Mouse (Mus musculus): ENCODE measurements around the gene Zbtb20.

The Zbtb20 gene

DNA sequence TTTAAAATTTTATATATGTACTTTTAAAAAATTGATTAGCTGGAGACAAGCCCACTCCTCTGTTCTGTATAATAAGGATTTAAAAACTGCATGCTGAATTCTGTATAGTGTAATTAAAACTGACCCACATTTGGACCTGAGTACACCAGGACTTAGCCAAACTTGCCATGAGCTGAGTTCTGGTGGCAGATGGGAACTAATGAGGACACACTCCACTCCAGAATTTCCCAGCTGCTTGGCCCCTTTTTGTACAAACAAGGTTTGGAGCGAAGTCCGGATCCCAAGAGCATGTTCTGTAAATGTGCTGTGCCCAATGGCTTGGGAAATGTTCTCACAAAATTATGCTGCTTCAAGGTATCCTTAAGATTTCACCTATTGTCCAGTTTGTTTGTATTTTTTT lies 204.7 kb downstream of the Zbtb20 start:
- DNase-seq (ENCODE audit: low read depth, low spot score), result no peak

DNA sequence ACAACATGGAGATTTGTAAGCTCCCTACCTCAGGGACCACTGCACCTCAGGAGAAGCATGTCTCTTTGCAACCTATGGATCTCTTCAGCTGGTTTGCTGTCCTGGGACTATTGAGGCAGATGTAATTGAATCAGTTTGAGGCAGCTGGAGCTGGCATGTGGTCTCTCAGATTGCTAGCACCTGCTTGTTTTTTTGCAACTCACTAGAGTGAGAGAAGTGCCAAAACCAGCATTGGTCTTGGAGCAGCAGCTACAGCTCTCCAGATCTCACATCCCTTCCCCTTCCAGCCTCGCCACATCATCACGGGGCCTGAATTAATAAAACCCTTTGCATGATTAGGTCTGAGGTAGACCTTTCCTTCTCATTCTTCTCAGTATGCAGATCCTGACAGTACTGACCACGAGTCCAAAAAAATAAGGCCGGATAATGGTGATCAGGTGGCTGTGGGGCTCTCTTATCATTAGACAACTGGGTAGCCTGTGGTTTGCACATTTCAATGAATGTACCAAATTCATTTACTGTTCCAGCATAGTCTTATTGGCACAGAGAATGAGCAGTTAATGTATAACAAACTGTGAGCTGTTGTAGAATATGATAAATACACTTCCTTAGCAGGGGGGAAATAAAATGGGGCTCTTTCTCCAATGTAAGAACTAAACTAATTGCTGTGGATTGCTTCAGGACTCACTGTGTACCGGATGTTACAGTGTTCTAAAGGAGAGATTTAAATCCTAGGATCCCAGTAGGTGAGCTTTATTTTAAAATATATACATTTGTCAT lies 205.4 kb downstream of the Zbtb20 start:
- DNase-seq (ENCODE audit: low read depth, low spot score), result no peak

DNA sequence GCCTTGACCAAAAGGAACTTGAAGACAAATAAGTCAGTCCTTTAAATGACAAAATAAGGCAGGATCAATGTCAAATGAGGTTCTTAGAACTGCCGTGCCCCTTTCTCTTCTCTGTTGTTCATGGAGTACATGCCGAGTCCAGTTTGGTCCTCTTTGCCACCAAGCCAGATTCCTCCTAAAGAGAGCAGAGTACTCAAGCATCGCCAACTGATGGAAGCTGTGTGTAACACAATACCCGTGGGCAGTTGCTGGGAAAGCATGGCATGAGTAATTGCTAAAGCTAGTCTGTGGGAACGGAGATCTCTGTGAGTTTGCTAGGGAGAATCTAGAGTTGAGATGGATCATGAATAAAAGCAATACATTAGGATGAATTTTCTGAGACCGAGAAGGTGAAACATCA lies 206.3 kb downstream of the Zbtb20 start:
- no peak for DNase-seq (ENCODE audit: low read depth, low spot score)

DNA sequence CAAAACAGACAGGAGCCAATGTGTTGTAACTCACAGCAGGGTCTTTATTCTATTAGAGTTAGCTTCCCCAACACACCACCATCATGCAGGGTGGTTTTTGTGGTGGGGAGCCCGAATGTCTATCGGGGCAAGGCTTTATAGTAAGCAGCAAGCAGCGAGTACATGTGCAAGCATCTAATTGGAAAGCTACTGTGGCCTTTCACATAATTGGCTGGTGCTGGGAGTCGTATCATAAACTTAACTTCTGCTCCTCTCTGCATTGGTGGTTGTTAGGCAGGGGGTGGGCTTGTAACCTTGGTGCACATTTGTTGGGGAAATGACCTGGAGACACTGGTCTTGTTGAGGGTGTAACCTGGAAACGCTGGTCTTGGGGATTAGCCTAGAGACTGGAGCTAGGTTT lies 207.1 kb downstream of the Zbtb20 start:
- no peak for DNase-seq (ENCODE audit: low read depth, low spot score)

DNA sequence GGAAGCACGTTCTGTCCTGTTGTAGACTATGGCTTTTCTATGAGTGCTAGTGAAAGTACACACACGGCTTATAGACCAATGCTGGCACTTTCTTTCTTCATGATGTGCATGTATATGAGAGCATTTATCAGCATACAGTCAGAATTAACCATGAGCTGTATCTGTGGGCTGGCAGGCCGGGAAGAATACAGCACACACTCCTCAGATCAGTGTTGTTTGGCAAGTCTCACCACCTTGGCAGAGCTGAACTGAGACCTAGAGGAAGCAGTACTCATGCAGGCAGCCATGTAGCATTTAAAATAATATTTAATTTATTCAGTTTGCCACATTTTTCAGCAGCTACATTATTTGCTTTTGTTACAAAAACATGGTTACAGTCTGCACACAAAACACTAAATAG lies 214.5 kb downstream of the Zbtb20 start:
- no peak for DNase-seq (ENCODE audit: low read depth, low spot score)

DNA sequence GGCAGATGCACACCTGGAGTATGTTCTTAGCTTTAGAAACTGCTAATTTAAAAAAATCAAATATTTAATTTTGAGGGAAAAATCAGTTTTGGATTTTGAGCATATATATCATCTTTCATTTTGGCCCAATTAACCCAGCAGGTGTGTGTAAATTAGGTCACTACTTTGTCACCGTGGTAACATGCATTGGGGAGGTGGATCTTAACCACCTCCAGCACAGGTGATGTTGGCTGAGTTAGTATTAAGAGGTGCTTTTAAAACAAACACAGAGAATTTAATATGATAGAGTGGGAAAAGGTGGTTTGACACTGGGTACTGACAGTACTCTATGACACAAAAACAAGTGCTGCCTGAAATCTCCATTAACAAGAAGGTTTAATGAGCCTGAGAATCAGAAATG lies 218.5 kb downstream of the Zbtb20 start:
- DNase-seq (ENCODE audit: low read depth, low spot score), result no peak

DNA sequence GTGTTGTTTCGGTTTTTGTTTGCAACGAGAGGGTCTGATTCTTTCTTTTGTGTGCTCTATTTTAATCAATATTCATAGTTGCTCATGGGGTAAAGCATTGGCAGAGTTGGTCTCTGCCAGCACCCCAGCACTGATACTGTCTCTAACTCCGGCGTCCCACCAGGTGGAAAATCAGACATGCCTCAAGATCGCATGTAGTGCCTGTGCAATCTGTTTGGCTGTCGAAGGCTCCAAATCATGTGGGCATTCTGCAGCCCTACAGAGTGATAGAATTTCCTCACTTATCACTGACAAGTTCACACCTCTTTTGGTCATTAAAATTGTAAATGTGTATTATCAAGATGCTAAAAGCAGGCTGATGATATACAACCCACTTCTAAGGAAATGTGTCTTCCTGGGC lies 219.1 kb downstream of the Zbtb20 start:
- DNase-seq (ENCODE audit: low read depth, low spot score), result no peak

DNA sequence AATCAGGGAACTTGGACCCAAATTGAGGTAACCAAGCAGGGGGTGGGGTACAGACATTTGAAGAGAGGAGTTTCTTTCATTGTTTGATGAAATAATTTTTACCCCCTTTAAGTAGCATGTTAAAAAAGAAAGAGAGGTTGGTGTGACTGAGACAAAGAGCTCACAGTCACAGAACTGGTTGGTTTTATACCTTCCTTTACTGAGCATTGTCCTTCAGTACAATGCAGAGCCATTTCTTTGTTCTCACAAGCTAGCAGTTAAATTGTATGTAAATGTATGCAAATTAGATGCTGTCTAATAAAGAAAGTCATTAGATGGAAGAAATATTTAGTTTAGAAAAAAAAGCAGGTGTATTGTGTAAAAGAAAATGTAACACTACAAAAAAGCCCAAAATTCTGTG lies 220.4 kb downstream of the Zbtb20 start:
- no peak for DNase-seq (ENCODE audit: low read depth, low spot score)

DNA sequence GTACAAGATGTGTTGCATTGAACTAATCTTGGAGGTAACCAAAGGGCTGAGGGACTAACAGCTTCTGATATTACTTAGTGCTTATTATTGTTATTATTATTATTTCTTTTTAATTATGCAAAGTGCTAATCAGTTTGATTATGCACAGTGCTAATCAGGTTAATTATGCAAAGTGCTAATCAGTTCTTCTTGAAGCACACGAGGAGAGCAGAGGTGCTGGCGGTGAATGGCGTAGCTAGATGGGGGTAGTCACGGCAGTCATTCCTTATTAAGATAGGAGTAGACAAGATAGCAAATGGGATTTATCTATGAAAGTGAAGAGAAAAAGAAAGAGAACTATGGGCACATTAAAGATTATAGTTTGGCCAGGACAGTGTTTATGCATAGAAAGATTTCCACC lies 222.5 kb downstream of the Zbtb20 start:
- DNase-seq (ENCODE audit: low read depth, low spot score), result no peak

DNA sequence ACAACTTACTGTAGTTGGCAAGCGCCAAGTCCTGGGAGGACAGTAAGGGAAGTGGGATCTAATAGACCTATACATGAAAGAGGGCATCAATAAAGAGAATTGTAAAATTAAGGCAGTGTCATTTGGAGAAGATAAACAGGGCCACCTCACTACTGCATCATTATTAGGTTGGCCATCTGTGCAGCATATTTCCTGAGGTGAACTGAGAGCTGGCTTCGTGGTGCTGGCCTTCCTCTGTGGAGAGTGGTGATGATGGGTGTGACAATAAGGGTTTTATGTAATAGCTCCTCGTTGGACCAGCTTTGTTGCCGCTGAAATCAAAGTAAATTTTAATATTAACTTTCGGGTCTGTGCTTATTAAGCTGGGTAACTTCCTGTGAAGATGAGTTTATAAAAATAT lies 223.0 kb downstream of the Zbtb20 start:
- no peak for DNase-seq (ENCODE audit: low read depth, low spot score)

DNA sequence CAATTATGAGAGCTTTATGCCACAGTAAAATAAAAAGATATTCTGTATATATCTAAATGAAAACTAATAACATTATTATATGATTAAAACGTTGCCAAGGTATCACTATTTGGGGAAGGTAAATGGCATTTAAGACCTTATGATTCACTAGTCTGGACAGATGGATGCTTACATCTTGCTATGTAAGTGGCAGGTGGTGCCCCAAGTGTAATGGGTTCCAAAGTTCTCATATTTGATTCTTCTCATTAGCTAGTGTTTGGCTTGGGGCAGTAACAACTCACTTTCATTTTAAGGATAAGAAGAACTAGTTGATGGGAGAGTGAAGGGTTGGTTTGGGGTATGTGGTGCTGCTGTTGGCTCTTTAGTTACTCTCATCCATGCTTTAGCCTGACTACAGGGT lies 235.6 kb downstream of the Zbtb20 start:
- DNase-seq (ENCODE audit: low read depth, low spot score), result no peak

DNA sequence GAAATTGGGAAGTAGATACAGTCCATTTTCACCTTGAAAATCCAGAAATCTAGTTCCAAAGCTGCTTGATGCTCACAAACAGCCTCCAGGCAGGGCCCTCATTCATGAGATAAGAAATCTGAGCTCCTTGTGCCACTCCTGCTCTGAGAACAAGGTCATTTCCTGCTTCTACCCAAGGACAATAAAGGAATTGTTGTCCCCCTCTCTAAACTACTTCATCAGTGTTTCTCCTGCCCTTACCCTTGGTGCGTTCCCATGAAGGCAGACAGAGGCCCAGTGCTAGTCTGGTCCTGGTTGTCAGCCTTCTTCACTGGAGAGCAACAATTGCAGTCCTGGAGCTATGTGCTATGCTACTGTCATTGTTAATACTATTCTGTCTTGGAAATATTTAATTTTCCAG lies 238.3 kb downstream of the Zbtb20 start:
- no peak for DNase-seq (ENCODE audit: low read depth, low spot score)

DNA sequence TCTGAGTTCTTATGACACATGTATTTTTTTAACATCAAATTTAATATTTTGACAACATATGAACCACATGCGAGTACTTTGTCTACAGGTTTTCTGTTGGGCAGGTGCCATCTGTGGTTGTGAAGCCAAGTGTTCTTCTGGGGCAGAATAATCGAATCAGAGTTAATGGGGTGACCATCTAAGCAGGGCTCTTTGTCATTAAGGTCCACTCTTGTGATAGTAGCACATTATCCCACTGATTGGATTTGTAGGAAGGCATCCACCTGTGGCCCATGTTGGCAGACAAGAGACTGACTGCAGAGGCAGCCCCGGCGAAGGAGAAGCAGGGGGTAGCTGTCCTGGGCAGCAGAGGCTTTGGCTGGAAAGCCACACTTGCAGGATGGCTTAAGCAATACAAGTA lies 254.3 kb downstream of the Zbtb20 start:
- no peak for DNase-seq (ENCODE audit: low read depth, low spot score)

DNA sequence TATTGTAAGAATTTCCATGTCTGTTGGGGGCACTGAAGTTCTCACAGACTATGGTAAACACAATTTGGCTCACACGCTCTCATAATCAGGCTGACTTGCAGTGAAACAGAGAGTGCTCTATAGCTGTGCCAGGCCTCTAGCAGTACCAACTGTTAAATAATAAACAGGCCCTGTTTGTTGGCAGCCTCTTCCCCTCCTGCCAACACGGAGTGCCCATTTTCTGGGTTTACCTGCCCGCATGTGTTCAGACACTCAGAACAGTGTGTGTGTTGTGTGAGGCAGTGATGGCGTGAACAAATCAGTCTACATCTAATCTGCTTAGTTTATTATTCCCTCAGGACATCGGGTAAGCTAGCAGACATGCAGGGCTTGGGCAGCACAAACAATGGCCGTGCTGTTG lies 254.9 kb downstream of the Zbtb20 start:
- DNase-seq (ENCODE audit: low read depth, low spot score), result no peak

DNA sequence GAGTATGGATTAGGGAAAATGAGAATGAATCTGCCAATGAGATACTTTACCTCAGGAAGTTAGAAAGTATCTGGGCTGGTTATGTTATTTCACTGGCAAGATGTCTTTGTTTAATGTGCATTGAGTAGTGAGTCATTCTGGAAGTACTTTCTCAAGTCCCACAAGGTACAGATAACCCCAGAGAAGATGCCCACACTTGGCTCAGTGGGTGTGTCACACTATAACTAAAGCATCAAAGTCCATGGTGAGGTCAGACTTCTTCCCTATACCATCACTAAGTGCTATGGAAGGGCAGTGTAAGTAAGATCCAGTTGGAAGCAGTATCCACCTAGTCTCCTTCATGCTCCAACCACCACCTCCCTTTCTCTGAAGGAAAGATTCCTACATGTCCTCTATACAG lies 255.4 kb downstream of the Zbtb20 start:
- DNase-seq (ENCODE audit: low read depth, low spot score), result no peak

DNA sequence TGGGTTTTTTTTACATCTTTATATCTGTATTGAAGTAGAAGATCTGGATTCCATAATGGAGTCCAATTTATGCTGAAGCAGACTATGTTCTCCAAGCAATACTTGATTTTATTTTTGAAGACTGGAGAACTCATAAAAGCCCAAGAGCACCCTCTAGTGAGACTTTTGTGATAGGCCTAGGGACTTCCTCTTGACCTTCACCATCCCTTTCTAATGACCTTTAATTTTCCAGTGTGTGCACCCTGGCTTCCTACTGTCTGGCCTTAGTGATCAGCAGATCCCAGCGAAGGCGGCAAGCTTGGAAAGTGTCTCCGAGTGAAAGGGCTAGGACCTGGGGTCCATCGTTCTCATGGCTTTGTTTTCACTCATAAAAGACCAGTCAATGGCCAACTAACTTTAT lies 292.8 kb downstream of the Zbtb20 start:
- DNase-seq (ENCODE audit: low read depth, low spot score), result no peak

DNA sequence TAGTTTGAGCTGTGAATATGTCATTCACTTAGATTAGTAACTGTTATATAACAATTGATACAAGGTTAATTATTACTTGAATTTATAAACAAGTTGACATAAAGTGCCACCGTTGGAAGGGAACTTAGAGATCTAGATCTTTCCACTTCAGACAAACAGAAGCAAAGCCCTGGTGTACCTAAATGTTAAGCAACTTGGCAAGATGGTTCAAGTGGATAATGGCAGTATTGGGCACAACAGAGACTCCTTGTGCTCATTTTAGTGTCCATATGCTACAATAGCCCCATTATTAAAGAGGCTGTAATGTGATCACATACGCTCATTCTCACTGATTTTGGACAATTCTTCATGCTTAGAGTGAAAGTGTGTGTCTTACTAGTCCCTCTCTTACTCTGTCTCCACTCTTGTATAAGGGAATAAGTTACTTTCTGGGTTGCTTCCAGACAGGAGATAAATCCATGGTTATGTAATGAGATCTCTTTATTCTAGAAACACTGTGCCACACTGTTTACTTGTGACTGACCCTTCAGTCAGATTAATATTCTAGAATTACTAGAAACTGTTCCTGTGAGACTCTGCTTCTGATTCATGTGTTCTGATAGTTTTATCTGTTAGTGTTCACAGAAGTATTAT lies 293.7 kb downstream of the Zbtb20 start:
- no peak for DNase-seq (ENCODE audit: low read depth, low spot score)

DNA sequence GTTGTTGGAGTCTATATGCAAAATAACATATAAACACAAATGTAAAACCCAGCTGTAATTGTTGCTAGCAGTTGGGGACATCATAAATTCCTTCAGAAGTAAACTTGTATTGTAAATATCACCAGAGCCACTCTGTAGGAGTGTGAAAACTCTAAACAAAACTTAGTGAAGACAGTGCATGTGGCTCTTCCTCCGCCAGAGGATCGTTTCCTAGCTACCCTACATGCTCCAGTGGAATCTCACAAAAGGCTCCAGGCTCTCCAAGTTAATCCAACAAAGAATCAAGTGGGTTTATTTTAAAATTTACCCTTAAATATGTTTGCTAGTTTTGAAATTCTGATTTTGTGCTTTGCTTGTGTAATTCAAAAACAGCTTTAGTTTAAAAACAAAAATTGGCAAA lies 296.5 kb downstream of the Zbtb20 start:
- DNase-seq (ENCODE audit: low read depth, low spot score), result no peak

DNA sequence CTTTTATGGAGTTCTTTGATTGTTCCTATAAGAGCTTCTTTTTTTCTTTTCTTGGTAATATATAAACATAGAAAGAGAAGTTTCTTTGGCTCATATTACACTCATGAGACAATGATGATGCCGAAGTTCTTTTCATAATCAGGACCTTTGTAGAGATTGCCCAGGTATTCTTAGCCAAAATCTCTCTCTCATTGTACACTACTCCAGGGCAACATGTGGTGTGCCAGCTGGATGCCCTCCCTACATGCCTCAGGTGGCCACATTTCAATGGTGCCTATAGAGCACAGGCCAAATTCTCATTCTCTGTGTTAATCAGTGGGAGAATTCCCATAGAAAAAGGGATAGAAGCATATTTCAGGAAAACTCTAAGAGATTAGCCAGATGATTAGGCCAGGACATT lies 297.2 kb downstream of the Zbtb20 start:
- no peak for DNase-seq (ENCODE audit: low read depth, low spot score)

DNA sequence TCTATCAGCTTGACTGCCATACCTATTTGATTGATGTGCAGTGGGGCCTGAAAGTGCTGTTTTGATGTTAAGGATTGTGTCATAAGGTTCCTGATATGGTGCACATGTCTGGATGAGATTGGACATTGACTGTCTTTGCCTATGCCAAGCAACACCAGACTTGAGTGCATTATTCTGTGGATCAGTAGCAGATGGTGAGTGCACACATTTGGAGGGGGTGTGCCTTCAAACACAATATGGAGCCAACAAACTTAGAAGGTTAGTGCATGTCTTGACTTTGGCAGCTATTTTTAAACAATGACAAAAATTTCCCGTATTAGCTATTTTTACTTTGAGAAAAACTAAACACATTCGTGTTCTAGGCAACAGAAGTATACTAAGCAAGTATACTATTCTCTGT lies 299.1 kb downstream of the Zbtb20 start:
- DNase-seq (ENCODE audit: low read depth, low spot score), result no peak

DNA sequence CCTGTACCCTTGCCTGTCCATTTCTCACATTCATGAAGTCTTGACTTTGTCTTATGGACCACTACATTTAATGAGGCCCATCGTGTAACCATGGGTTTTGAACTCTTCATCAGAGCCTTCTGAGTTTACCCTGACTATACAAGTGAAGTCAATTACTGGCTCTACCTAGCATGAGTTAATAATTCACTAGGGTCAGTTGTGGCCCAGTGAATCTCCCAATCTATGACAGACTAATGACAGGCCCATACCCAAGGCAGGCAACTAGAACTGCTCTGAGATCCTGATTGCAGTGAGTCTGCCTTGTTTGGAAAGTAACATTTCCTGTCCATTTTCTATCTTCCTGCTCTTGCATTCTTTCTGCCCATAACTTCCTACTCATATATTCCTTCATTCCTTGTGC lies 305.4 kb downstream of the Zbtb20 start:
- no peak for DNase-seq (ENCODE audit: low read depth, low spot score)

DNA sequence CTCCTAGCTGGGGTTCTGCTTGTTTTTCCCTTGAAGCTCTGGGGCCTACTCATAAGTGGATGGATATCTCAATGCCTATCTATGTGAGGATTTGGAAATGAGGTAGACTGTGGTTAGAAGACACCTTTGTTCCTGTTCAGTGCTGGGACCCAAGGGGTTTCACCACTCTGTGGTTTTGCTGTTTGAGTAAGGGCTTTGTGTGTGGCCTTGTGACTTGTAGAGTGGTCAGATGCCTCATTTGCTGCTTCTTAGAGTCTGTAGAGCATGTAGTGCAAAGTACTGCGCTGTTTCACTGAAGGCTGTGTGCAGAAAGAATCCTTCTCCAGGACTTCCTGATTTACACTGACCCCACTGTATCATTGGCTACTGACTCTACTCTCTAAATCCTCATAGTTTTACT lies 314.7 kb downstream of the Zbtb20 start:
- DNase-seq (ENCODE audit: low read depth, low spot score), result no peak

DNA sequence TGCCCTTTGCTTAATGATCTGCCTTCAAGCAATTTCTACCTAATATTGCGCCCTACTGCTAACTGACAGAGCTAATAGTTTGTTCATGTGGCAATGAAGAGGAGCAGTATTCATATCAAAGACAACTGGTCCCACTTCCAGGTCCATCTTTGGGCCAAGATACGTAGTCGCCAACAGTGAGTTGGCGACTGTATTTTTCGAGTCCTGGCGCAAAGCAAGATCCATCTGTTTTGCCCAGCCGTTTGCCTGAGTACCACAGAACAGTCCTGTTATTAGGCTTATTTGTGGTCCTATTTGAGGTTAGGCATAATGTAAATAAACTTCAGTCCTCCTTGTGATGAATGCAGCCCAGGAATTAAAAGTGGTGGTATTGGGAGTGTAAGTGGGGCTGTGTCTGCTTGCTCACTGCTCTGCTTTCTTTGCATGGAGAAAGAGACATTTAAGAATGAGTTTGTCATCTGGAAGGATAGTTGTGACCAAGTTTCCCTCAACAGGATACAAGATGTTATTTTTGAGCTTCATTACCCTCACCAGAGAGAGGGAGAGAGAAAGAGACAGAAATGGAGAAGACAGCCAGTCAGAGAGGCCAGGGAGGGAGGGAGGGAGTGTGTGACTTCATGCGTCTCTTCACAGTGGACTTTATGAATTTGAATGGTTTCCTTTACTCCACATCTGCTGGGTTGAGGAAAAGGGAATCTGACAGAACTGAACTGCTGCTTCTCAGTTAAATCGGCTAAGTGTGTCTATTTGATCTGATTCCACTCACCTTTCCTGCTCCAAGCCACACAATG lies 315.6 kb downstream of the Zbtb20 start:
- DNase-seq (ENCODE audit: low read depth, low spot score), result no peak

All from c-Kit-negative CD71-positive TER-119-positive erythroid progenitor cells, embryonic 14.5 days (primary cell).